Mouse (Mus musculus) heart, postnatal 0 days (tissue): ENCODE data around the gene RPS10-NUDT3. TPM values are rescaled to one million over a fixed set of nuclear protein-coding genes. Genes with fewer than 3 reads are reported as not detected.

Experiments
- ATAC-seq: fragments of 200-750 bp; cut with Nextera tagmentation; 2 replicates; pipeline ENCODE4 v1.8.0; 2017; ENCODE audit warnings: low read depth, moderate number of reproducible peaks, moderate library complexity; ENCODE audit not compliant: insufficient read depth
- DNase-seq: peaks from one replicate; pipeline ENCODE4 v3.0.0-alpha.2; 2016; ENCODE audit warnings: low spot score
- H3K27ac ChIP-seq: fragments of 300-500 bp; sonication (generic); 2 replicates; pipeline ENCODE4 v1.5.1; 2014; ENCODE audit warnings: low read depth, mild to moderate bottlenecking
- H3K27me3 ChIP-seq: fragments of 300-500 bp; sonication (generic); 2 replicates; pipeline ENCODE4 v1.6.1; 2014; ENCODE audit warnings: low read length, mixed read lengths; ENCODE audit not compliant: control insufficient read depth, insufficient read depth
- H3K36me3 ChIP-seq: fragments of 300-500 bp; sonication (generic); replicated peaks from 2 replicates; pipeline ENCODE4 v1.6.1; 2014; ENCODE audit warnings: low read length, mixed read lengths; ENCODE audit not compliant: control insufficient read depth, insufficient read depth
- H3K4me1 ChIP-seq: fragments of 300-500 bp; sonication (generic); 2 replicates; pipeline ENCODE4 v1.6.1; 2014; ENCODE audit warnings: antibody characterized with exemption; ENCODE audit not compliant: control insufficient read depth, insufficient read depth
- H3K4me2 ChIP-seq: fragments of 300-500 bp; sonication (generic); 2 replicates; pipeline ENCODE4 v1.6.1; 2014; ENCODE audit warnings: low read depth, mild to moderate bottlenecking, low read length, moderate library complexity
- H3K4me3 ChIP-seq: fragments of 300-500 bp; sonication (generic); 2 replicates; pipeline ENCODE4 v1.5.1; 2014; ENCODE audit warnings: low read depth, low read length
- H3K9ac ChIP-seq: fragments of 300-500 bp; sonication (generic); replicated peaks from 2 replicates; pipeline ENCODE4 v1.6.1; 2014; ENCODE audit warnings: low read depth, low read length, mixed read lengths
- H3K9me3 ChIP-seq: fragments of 300-500 bp; sonication (generic); replicated peaks from 2 replicates; pipeline ENCODE4 v1.6.1; 2016; ENCODE audit warnings: low read length; ENCODE audit not compliant: control insufficient read depth
- CTCF ChIP-seq: IDR thresholded peaks from 2 replicates; pipeline ENCODE4 v1.5.1; 2016; ENCODE audit warnings: antibody characterized with exemption, control low read depth, low read depth
- EP300 ChIP-seq: IDR thresholded peaks from 2 replicates; pipeline ENCODE4 v1.6.1; 2016; ENCODE audit warnings: antibody characterized with exemption, low read depth
- WGBS: fragments of 180-500 bp; shearing (Covaris S2); extraction: QIAGEN DNeasy Blood & Tissue Kit; methylation state at CpG from one replicate; pipeline ENCODE4 v1.1.7; 2014; 5-methylcytosine and 5-hydroxymethylcytosine counted together
- polyA plus RNA-seq: library from polyadenylated mRNA; unstranded; fragments of >200 nt; fragmentation: Nextera tagmentation; extraction: Ambion mirVana; gene quantifications from 2 replicates; pipeline ENCODE4 v1.2.1, GENCODE M21; 2015
- total RNA-seq: library from RNA; depleted of rRNA; stranded (reverse); fragments of >200 nt; gene quantifications from 2 replicates; pipeline ENCODE4 v1.2.3, GENCODE M21; 2014; ENCODE audit warnings: low replicate concordance

RPS10-NUDT3 gene
- total and polyA plus RNA-seq, 2 experiments from 2014 or later: not detected

DNA sequence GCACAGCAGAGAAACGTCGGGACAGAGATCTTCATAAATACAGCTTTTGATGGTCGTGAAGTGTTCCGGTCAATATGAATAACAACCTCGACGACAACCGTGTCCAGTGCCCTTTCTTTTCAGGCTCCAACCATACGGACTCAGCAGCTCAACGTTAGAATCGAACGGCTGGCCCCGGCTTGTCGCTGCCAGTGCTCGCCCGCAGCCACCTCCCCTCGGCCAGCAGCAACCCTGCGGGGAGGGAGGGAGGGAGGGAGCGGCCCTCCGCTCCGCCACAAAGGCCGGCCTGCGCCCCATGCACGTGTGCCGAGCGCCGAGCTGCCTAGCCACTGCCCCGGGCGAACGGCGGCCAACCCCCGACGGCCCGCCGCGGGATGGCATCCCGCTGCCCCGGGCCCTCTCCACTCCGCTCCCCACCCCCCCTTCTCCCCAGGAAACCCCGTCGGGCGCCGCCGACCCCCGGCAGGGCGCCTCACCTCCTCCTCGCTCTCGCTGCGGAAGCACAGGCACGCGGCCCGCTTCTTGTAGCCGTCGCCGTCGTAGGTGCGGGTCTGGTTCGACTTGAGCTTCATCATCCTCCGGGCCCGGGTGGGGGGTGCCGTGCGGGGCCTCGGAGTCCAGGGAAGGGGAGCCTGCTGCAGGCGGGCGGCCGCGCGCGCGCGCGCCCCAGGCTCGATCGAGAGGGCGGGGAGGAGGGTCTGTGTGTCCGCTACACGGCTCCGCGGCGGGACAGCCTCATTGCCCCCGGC lies 12.2 kb downstream of the RPS10-NUDT3 start:
- H3K9me3 ChIP-seq: no peaks in the 10 kb centered on the region
- peak; percentile 63 for DNase-seq
- 0 out of 2 replicates have a peak, but pooled peaks cover 2% of the 10 kb centered on the region for H3K36me3 ChIP-seq
- peak; percentile 61 for ATAC-seq
- H3K4me3 ChIP-seq: peak overlapping the region; percentile 94
- peaks cover 31% of the 10 kb centered on the region for H3K4me1 ChIP-seq
- TF ChIP-seq EP300: no peak
- TF ChIP-seq CTCF: no peak
- no peaks in the 10 kb centered on the region for H3K27me3 ChIP-seq
- peak overlapping the region; percentile 69 for H3K4me2 ChIP-seq
- H3K27ac ChIP-seq: peak overlapping the region; percentile 95
- 0% methylated on average over 45 of the region's 80 CpGs for WGBS
- peak overlapping the region; percentile 89 for H3K9ac ChIP-seq

DNA sequence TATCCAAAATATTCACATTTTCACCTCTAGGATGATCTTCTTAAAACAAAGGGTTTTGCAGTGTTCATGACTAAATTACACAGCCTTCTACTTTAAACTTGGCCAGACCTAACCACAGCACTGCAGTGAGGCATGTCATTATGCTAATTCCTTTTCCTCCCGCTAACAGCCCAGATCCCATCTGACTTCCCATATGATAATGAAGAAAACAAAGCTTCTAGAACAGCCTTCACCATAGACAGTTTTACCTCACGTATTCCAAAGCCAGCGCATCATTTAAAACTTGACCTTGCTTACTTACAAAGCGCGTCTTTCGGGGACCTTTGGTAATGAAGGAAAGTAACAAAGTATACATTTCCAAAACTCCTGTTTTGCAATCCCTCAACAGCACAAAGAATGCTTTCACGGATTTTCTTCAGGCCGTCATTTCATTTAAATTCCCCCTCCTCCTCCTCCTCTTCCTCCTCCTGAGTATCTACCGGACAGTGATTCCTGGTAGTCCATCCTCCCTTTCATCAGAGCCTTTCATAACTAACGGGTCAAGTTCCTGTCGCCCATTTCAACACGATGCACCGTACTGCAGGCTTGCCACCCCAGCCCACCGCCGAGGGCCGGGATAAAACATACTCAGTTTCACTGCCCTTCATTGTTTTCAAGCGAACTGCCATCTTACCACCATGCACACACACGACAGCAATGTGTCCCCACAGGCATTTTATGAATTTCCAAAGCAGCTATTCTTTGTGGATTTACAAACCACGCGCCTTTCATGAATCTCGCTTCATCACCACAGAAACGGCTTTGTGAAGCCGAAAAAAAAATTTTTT lies 13.1 kb downstream of the RPS10-NUDT3 start:
- H3K9me3 ChIP-seq: no peaks in the 10 kb centered on the region
- H3K27ac ChIP-seq: peak overlapping the region; percentile 95
- H3K9ac ChIP-seq: peak overlapping the region; percentile 89
- H3K4me3 ChIP-seq: peak overlapping the region; percentile 94
- DNase-seq (peak; percentile 29), ATAC-seq (no peak)
- no peaks in the 10 kb centered on the region for H3K27me3 ChIP-seq
- peak overlapping the region; percentile 69 for H3K4me2 ChIP-seq
- TF ChIP-seq CTCF (no peak), EP300 (no peak)
- H3K4me1 ChIP-seq: peaks cover 31% of the 10 kb centered on the region
- 2% methylated on average over 23 of the region's 23 CpGs for WGBS
- 0 out of 2 replicates have a peak, but pooled peaks cover 4% of the 10 kb centered on the region for H3K36me3 ChIP-seq

DNA sequence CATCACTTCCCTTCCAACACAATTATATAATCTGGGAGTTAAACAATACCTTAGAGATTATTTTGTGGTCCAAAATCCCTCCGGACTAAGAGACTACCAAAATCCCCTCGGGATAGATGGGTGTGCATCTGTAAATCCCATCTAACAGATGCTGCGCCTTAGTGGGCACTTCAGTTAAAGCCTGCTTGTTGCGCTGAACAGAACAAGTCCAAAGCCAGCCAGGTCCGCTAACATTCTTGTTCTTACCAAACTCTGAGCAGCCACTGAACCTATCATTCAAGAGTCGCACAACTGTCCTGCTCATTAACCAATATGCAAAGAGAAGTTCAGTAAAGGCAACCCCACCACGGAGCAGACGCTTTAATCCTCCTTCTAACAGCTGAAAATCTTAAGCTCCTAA lies 13.9 kb downstream of the RPS10-NUDT3 start:
- Histone ChIP-seq H3K9me3 (no peaks in the 10 kb centered on the region), H3K4me3 (peak overlapping the region; percentile 94), H3K27ac (peak overlapping the region; percentile 95), H3K36me3 (0 out of 2 replicates have a peak, but pooled peaks cover 4% of the 10 kb centered on the region), H3K4me1 (peaks cover 31% of the 10 kb centered on the region), H3K27me3 (no peaks in the 10 kb centered on the region), H3K4me2 (peak overlapping the region; percentile 69), H3K9ac (peak overlapping the region; percentile 89)
- DNase-seq (no peak), ATAC-seq (no peak)
- no peak for TF ChIP-seq CTCF
- no peak for TF ChIP-seq EP300
- 25% methylated on average over 8 of the region's 8 CpGs for WGBS

DNA sequence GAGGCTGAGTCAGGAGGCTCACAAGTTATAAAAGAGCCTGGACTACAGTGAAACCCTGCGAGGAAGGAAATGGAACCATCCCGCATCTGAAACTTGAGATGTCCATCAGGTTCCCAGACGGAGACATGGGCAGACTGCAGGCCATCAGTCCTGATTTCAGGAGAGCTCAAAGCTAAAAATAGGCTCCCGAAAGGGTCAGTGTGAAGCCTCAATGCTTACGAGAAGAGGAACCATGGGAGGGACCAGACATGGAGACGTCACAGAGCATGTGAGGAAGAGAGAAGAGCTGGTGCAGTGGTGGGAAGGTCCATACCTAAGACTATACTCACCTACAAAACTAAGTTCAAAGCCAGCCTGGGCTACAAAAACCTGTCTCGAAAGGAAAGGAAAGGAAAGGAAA lies 19.6 kb downstream of the RPS10-NUDT3 start:
- 32% methylated on average over 7 of the region's 7 CpGs for whole genome bisulfite sequencing
- DNase-seq (peak; percentile 43), ATAC-seq (peak; percentile 47)
- H3K36me3 ChIP-seq: peaks cover 15% of the 10 kb centered on the region; the same call in 1 of the 2 replicates
- H3K27ac ChIP-seq: peak overlapping the region; percentile 37
- no peaks in the 10 kb centered on the region for H3K27me3 ChIP-seq
- peaks cover 44% of the 10 kb centered on the region for H3K4me1 ChIP-seq
- H3K9ac ChIP-seq: no peak overlapping the region
- TF ChIP-seq EP300 (no peak), CTCF (no peak)
- H3K9me3 ChIP-seq: no peaks in the 10 kb centered on the region
- H3K4me3 ChIP-seq: no peak overlapping the region
- no peak overlapping the region for H3K4me2 ChIP-seq

DNA sequence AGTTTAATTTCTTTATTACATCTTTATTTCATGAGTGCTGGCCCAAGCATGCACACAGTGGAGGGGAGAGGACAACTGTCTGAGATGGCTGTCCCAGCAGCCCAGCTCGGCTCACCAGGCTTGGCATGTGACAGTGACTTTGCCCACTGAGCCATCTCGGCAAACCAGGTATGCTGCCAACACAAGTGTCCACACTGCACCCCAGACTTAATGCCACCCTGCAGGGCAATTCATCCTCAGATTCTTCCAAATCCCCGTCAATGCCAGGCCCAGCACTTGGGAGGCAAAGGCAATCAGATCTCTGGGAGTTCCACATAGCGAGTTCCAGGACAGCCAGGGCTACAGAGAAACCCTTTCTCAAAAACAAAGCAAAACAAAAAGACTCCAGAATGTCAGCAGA lies 22.0 kb downstream of the RPS10-NUDT3 start:
- no peak overlapping the region for H3K4me2 ChIP-seq
- no peaks in the 10 kb centered on the region for H3K27me3 ChIP-seq
- no peak overlapping the region for H3K4me3 ChIP-seq
- no peak for DNase-seq
- H3K36me3 ChIP-seq: peaks cover 20% of the 10 kb centered on the region; the same call in 1 of the 2 replicates
- H3K27ac ChIP-seq: no peak overlapping the region
- TF ChIP-seq EP300 (no peak), CTCF (no peak)
- ATAC-seq: no peak
- peaks cover 30% of the 10 kb centered on the region for H3K4me1 ChIP-seq
- no peak overlapping the region for H3K9ac ChIP-seq
- H3K9me3 ChIP-seq: no peaks in the 10 kb centered on the region
- WGBS: 54% methylated on average over 4 of the region's 4 CpGs
